Mouse (Mus musculus) limb, embryonic 11.5 days (tissue): Measurements from ENCODE around the gene Tet1. TPM values are rescaled to one million over a fixed set of nuclear protein-coding genes. Genes with fewer than 3 reads are reported as not detected.
A peak's percentile ranks its signal among the peaks of the same experiment; 100 is the strongest.
"Not testable (repeated sequence)": the region's sequence is repeated elsewhere in the genome, so short reads cannot be mapped to it uniquely, and the experiment has no call there.

Experiments
- ATAC-seq: fragments of 200-750 bp; cut with Nextera tagmentation; 2 replicates; pipeline ENCODE4 v1.8.0; 2017; ENCODE audit warnings: low read depth; ENCODE audit not compliant: insufficient number of reproducible peaks, low FRiP score, low TSS enrichment
- DNase-seq: peaks from one replicate; pipeline ENCODE4 v3.0.0-alpha.2; 2015; ENCODE audit warnings: low spot score
- H3K27ac ChIP-seq: fragments of 300-500 bp; sonication (generic); replicated peaks from 2 replicates; pipeline ENCODE4 v1.5.1; 2014; ENCODE audit warnings: low read depth, mild to moderate bottlenecking, low read length
- H3K27me3 ChIP-seq: fragments of 300-500 bp; sonication (generic); 2 replicates; pipeline ENCODE4 v1.6.1; 2014; ENCODE audit warnings: mild to moderate bottlenecking, low read length, mixed read lengths; ENCODE audit not compliant: control insufficient read depth, insufficient read depth
- H3K36me3 ChIP-seq: fragments of 300-500 bp; sonication (generic); 2 replicates; pipeline ENCODE4 v1.6.1; 2014; ENCODE audit warnings: mild to moderate bottlenecking, low read length, moderate library complexity, mixed read lengths; ENCODE audit not compliant: control insufficient read depth, insufficient read depth
- H3K4me1 ChIP-seq: fragments of 300-500 bp; sonication (generic); 2 replicates; pipeline ENCODE4 v1.6.1; 2014; ENCODE audit warnings: low read length, mixed read lengths; ENCODE audit not compliant: control insufficient read depth, insufficient read depth
- H3K4me2 ChIP-seq: fragments of 300-500 bp; sonication (generic); 2 replicates; pipeline ENCODE4 v1.6.1; 2014; ENCODE audit warnings: low read depth, mild to moderate bottlenecking, moderate library complexity; ENCODE audit not compliant: severe bottlenecking
- H3K4me3 ChIP-seq: fragments of 300-500 bp; sonication (generic); 2 replicates; pipeline ENCODE4 v1.5.1; 2014; ENCODE audit warnings: low read depth, low read length
- H3K9ac ChIP-seq: fragments of 300-500 bp; sonication (generic); 2 replicates; pipeline ENCODE4 v1.6.1; 2014; ENCODE audit warnings: mild to moderate bottlenecking, low read length
- H3K9me3 ChIP-seq: fragments of 300-500 bp; sonication (generic); 2 replicates; pipeline ENCODE4 v1.6.1; 2016; ENCODE audit warnings: low read length; ENCODE audit not compliant: control insufficient read depth
- WGBS: fragments of 180-500 bp; shearing (Covaris S2); extraction: QIAGEN DNeasy Blood & Tissue Kit; methylation state at CpG from one replicate; pipeline ENCODE4 v1.1.7; 2014; 5-methylcytosine and 5-hydroxymethylcytosine counted together
- polyA plus RNA-seq: library from polyadenylated mRNA; unstranded; fragments of >200 nt; fragmentation: Nextera tagmentation; extraction: Ambion mirVana; gene quantifications from 2 replicates; pipeline ENCODE4 v1.2.1, GENCODE M21; 2014

Tet1 gene
- polyA plus RNA-seq, 1 experiment from 2014 or later, result 34.0 TPM

GRCm38 (mm10) chr10:62793091-62793453 is 115.7 kb downstream of the Tet1 start:
- Histone ChIP-seq H3K9me3 (no peaks in the 10 kb centered on the region), H3K36me3 (peaks cover 10% of the 10 kb centered on the region; the same call in 1 of the 2 replicates), H3K4me3 (peak overlapping the region; percentile 95; the same call in 1 of the 2 replicates), H3K9ac (peak overlapping the region; percentile 98), H3K27ac (peak overlapping the region; percentile 92), H3K4me1 (no peaks in the 10 kb centered on the region), H3K4me2 (peak overlapping the region; percentile 39), H3K27me3 (no peaks in the 10 kb centered on the region)
- no peak for DNase-seq
- WGBS, result 22% methylated on average over 2 of the region's 2 CpGs
- ATAC-seq, result no peak

- Histone ChIP-seq H3K9me3 (no peaks in the 10 kb centered on the region), H3K4me3 (peak within 1 kb of the TSS; percentile 95), H3K27ac (peak within 1 kb of the TSS; percentile 92), H3K27me3 (no peaks in the 10 kb centered on the region), H3K36me3 (peaks cover 12% of the 10 kb centered on the region; the same call in 1 of the 2 replicates), H3K4me2 (peak within 1 kb of the TSS; percentile 49), H3K4me1 (no peaks in the 10 kb centered on the region), H3K9ac (peak within 1 kb of the TSS; percentile 98)
- 2% methylated on average over 54 of the region's 55 CpGs for WGBS
- DNase-seq (peak; percentile 100), ATAC-seq (peak; percentile 97)
These were observed 116.4 kb downstream of the Tet1 start, which contains the start of gene Ccar1 for GRCm38 (mm10) chr10:62792177-62793090. Gene Ccar1, minus strand, starts transcription at chr10:62792286.

- Histone ChIP-seq H3K36me3 (peaks cover 14% of the 10 kb centered on the region; the same call in 1 of the 2 replicates), H3K9ac (peak overlapping the region; percentile 98), H3K27ac (peak overlapping the region; percentile 92), H3K27me3 (no peaks in the 10 kb centered on the region), H3K4me2 (peak overlapping the region; percentile 49), H3K4me3 (peak overlapping the region; percentile 95), H3K4me1 (no peaks in the 10 kb centered on the region), H3K9me3 (no peaks in the 10 kb centered on the region)
- peak; percentile 81 for ATAC-seq
- 1% methylated on average over 73 of the region's 78 CpGs for WGBS
- no peak for DNase-seq
These were observed 117.3 kb downstream of the Tet1 start for GRCm38 (mm10) chr10:62791251-62792176.

GRCm38 (mm10) chr10:62781776-62782175 is 127.0 kb downstream of the Tet1 start:
- not testable (repeated sequence) for H3K4me2 ChIP-seq, H3K4me3 ChIP-seq, H3K27ac ChIP-seq, H3K4me1 ChIP-seq, DNase-seq, H3K27me3 ChIP-seq, ATAC-seq, H3K9ac ChIP-seq, H3K9me3 ChIP-seq
- peaks cover 45% of the 10 kb centered on the region for H3K36me3 ChIP-seq
- 79% methylated on average over 1 of the region's 1 CpGs for WGBS

Other genes starting within 250 kb of the Tet1 start
- 0.64 and 1.4 TPM in 2 replicates for gene Stox1, start 182.9 kb downstream of the Tet1 start, polyA plus RNA-seq
- 181 and 192 TPM in 2 replicates for gene Ccar1, start 116.7 kb downstream of the Tet1 start, polyA plus RNA-seq
- 10.7 and 12.2 TPM in 2 replicates for gene Slc25a16, start 11.6 kb upstream of the Tet1 start, polyA plus RNA-seq
- 36.0 and 39.0 TPM in 2 replicates for gene Dna2, start 38.0 kb upstream of the Tet1 start, polyA plus RNA-seq
- gene Rufy2, start 71.2 kb upstream of the Tet1 start, polyA plus RNA-seq, result 20.5 and 21.6 TPM in 2 replicates
- 116 and 141 TPM in 2 replicates for gene Hnrnph3, start 115.2 kb upstream of the Tet1 start, polyA plus RNA-seq
- 0.73 and 0.88 TPM in 2 replicates for gene Pbld2, start 115.3 kb upstream of the Tet1 start, polyA plus RNA-seq
- 1.7 and 2.1 TPM in 2 replicates for gene Pbld1, start 151.2 kb upstream of the Tet1 start, polyA plus RNA-seq
- gene Atoh7, start 190.7 kb upstream of the Tet1 start, polyA plus RNA-seq, result 0.56 TPM in 1 of 2 replicates, not detected in the other